Mouse (Mus musculus): ENCODE data around the gene Chil3.

DNA sequence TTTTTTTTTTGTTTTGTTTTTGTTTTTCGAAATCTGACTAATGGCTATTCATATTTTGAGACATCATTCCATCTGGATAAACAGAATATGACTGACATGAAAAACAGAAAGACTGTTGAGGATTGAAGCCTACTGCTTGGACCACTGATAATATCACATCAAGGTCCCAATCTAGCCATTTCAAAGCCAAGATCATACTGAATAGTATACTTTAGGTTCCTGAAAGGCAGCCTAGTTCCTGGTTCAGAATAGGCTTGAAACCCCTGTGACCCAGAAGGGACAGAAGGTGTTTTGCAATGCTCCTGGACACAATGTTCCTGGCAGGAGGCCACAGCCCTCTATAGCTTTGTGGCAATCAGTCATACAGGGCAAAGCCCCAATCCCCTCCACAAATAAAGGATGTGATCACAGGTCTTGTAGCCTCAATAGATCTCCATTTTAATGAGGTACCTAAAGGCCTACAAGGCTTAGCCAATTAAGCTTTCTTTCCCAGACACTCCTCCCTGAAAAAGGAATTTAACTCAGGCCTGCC lies 3.2 kb upstream of the Chil3 start:
- TF ChIP-seq CTCF (IDR thresholded peaks at IDR 0.05) (no peak), POLR2A (IDR thresholded peaks at IDR 0.05; ENCODE audit: insufficient read depth, low read depth, low read length) (no peak), EP300 (IDR thresholded peaks at IDR 0.05; ENCODE audit: insufficient read depth, low read depth, low read length) (no peak)
